Mouse (Mus musculus) forebrain, embryonic 13.5 days (tissue): ENCODE data around the gene Vstm4. TPM values are rescaled to one million over a fixed set of nuclear protein-coding genes. Genes with fewer than 3 reads are reported as not detected.
A peak's percentile ranks its signal among the peaks of the same experiment; 100 is the strongest.

Source experiments
- ATAC-seq: fragments of 200-750 bp; cut with Nextera tagmentation; 2 replicates; pipeline ENCODE4 v1.8.0; 2017
- H3K27ac ChIP-seq: fragments of 300-500 bp; sonication (generic); 2 replicates; pipeline ENCODE4 v1.5.1; 2015; ENCODE audit warnings: inconsistent platforms, mild to moderate bottlenecking, moderate library complexity
- H3K27me3 ChIP-seq: fragments of 300-500 bp; sonication (generic); 2 replicates; pipeline ENCODE4 v1.6.1; 2015; ENCODE audit warnings: mild to moderate bottlenecking, inconsistent platforms
- H3K36me3 ChIP-seq: fragments of 300-500 bp; sonication (generic); 2 replicates; pipeline ENCODE4 v1.6.1; 2015; ENCODE audit warnings: mild to moderate bottlenecking, inconsistent platforms; ENCODE audit not compliant: poor library complexity, severe bottlenecking
- H3K4me1 ChIP-seq: fragments of 300-500 bp; sonication (generic); 2 replicates; pipeline ENCODE4 v1.6.1; 2015; ENCODE audit warnings: inconsistent platforms
- H3K4me2 ChIP-seq: fragments of 300-500 bp; sonication (generic); 2 replicates; pipeline ENCODE4 v1.6.1; 2015; ENCODE audit warnings: inconsistent platforms, mild to moderate bottlenecking, moderate library complexity
- H3K4me3 ChIP-seq: fragments of 300-500 bp; sonication (generic); 2 replicates; pipeline ENCODE4 v1.5.1; 2015; ENCODE audit warnings: mild to moderate bottlenecking, inconsistent platforms
- H3K9ac ChIP-seq: fragments of 300-500 bp; sonication (generic); 2 replicates; pipeline ENCODE4 v1.6.1; 2015; ENCODE audit warnings: mild to moderate bottlenecking, inconsistent platforms
- H3K9me3 ChIP-seq: fragments of 300-500 bp; sonication (generic); replicated peaks from 2 replicates; pipeline ENCODE4 v1.6.1; 2016; ENCODE audit warnings: inconsistent platforms
- WGBS: fragments of 180-500 bp; shearing (Covaris S2); methylation state at CpG from one replicate; pipeline ENCODE4 v1.1.7; 2015; 5-methylcytosine and 5-hydroxymethylcytosine counted together
- polyA plus RNA-seq: library from polyadenylated mRNA; unstranded; fragments of >200 nt; fragmentation: Nextera tagmentation; extraction: Ambion mirVana; gene quantifications from 2 replicates; pipeline ENCODE4 v1.2.1, GENCODE M21; 2015

The Vstm4 gene
- polyA plus RNA-seq, 1 experiment from 2014 or later: 3.7 TPM

- Histone ChIP-seq H3K9me3 (no peaks in the 10 kb centered on the region), H3K27ac (no peak overlapping the region), H3K27me3 (0 out of 2 replicates have a peak, but pooled peaks cover 3% of the 10 kb centered on the region), H3K4me3 (no peak overlapping the region), H3K4me2 (no peak overlapping the region), H3K36me3 (no peaks in the 10 kb centered on the region), H3K4me1 (peaks cover 12% of the 10 kb centered on the region; the same call in 1 of the 2 replicates), H3K9ac (no peak overlapping the region)
- ATAC-seq: no peak
- WGBS: 85% methylated on average over 6 of the region's 6 CpGs
These were observed 52.6 kb downstream of the Vstm4 start for GRCm38 (mm10) chr14:32909112-32909511.

GRCm38 (mm10) chr14:32911187-32911586 is 54.6 kb downstream of the Vstm4 start:
- H3K27me3 ChIP-seq: 0 out of 2 replicates have a peak, but pooled peaks cover 3% of the 10 kb centered on the region
- no peaks in the 10 kb centered on the region for H3K9me3 ChIP-seq
- ATAC-seq: no peak
- H3K36me3 ChIP-seq: no peaks in the 10 kb centered on the region
- H3K4me2 ChIP-seq: no peak overlapping the region
- no peak overlapping the region for H3K27ac ChIP-seq
- no peak overlapping the region for H3K4me3 ChIP-seq
- 87% methylated on average over 4 of the region's 4 CpGs for WGBS
- H3K9ac ChIP-seq: no peak overlapping the region
- peaks cover 12% of the 10 kb centered on the region; the same call in 1 of the 2 replicates for H3K4me1 ChIP-seq

- Histone ChIP-seq H3K27me3 (0 out of 2 replicates have a peak, but pooled peaks cover 3% of the 10 kb centered on the region), H3K9me3 (no peaks in the 10 kb centered on the region), H3K4me3 (no peak overlapping the region), H3K36me3 (no peaks in the 10 kb centered on the region), H3K9ac (no peak overlapping the region), H3K4me1 (no peaks in the 10 kb centered on the region), H3K4me2 (no peak overlapping the region), H3K27ac (no peak overlapping the region)
- ATAC-seq: no peak
- WGBS: 41% methylated on average over 2 of the region's 2 CpGs
These were observed 58.8 kb downstream of the Vstm4 start for GRCm38 (mm10) chr14:32915360-32915759.

- no peak for ATAC-seq
- H3K9ac ChIP-seq: no peak overlapping the region
- H3K9me3 ChIP-seq: no peaks in the 10 kb centered on the region
- no peaks in the 10 kb centered on the region for H3K4me1 ChIP-seq
- no peak overlapping the region for H3K4me2 ChIP-seq
- H3K27me3 ChIP-seq: no peaks in the 10 kb centered on the region
- no peak overlapping the region for H3K4me3 ChIP-seq
- H3K36me3 ChIP-seq: no peaks in the 10 kb centered on the region
- H3K27ac ChIP-seq: no peak overlapping the region
- WGBS: 98% methylated on average over 1 of the region's 1 CpGs
These were observed 61.4 kb downstream of the Vstm4 start for GRCm38 (mm10) chr14:32917919-32918318.

GRCm38 (mm10) chr14:32923871-32924270 is 67.3 kb downstream of the Vstm4 start:
- Histone ChIP-seq H3K9me3 (no peaks in the 10 kb centered on the region), H3K9ac (no peak overlapping the region), H3K4me1 (no peaks in the 10 kb centered on the region), H3K36me3 (no peaks in the 10 kb centered on the region), H3K4me2 (no peak overlapping the region), H3K4me3 (no peak overlapping the region), H3K27me3 (no peaks in the 10 kb centered on the region), H3K27ac (no peak overlapping the region)
- 93% methylated on average over 9 of the region's 9 CpGs for WGBS
- ATAC-seq: no peak

GRCm38 (mm10) chr14:32931709-32932108 is 75.2 kb downstream of the Vstm4 start:
- Histone ChIP-seq H3K36me3 (no peaks in the 10 kb centered on the region), H3K27me3 (no peaks in the 10 kb centered on the region), H3K9me3 (no peaks in the 10 kb centered on the region), H3K4me2 (no peak overlapping the region), H3K9ac (no peak overlapping the region), H3K27ac (no peak overlapping the region), H3K4me3 (no peak overlapping the region), H3K4me1 (no peaks in the 10 kb centered on the region)
- no peak for ATAC-seq
- WGBS: 91% methylated on average over 10 of the region's 10 CpGs

GRCm38 (mm10) chr14:32932220-32932619 is 75.7 kb downstream of the Vstm4 start:
- Histone ChIP-seq H3K36me3 (no peaks in the 10 kb centered on the region), H3K27ac (no peak overlapping the region), H3K4me3 (no peak overlapping the region), H3K9me3 (no peaks in the 10 kb centered on the region), H3K27me3 (no peaks in the 10 kb centered on the region), H3K4me1 (no peaks in the 10 kb centered on the region), H3K9ac (no peak overlapping the region), H3K4me2 (no peak overlapping the region)
- WGBS: 94% methylated on average over 8 of the region's 8 CpGs
- ATAC-seq: no peak

GRCm38 (mm10) chr14:32934064-32934463 is 77.5 kb downstream of the Vstm4 start:
- Histone ChIP-seq H3K27me3 (no peaks in the 10 kb centered on the region), H3K4me2 (no peak overlapping the region), H3K9ac (no peak overlapping the region), H3K36me3 (no peaks in the 10 kb centered on the region), H3K9me3 (no peaks in the 10 kb centered on the region), H3K4me3 (no peak overlapping the region), H3K27ac (no peak overlapping the region), H3K4me1 (no peaks in the 10 kb centered on the region)
- WGBS: 63% methylated on average over 6 of the region's 6 CpGs
- peak; percentile 53; the same call in 1 of the 2 replicates for ATAC-seq

GRCm38 (mm10) chr14:32939217-32939616 is 82.7 kb downstream of the Vstm4 start:
- H3K36me3 ChIP-seq: no peaks in the 10 kb centered on the region

GRCm38 (mm10) chr14:32947512-32947911 is 91.0 kb downstream of the Vstm4 start:
- peaks cover 17% of the 10 kb centered on the region for H3K4me1 ChIP-seq
- H3K27me3 ChIP-seq: no peaks in the 10 kb centered on the region
- 98% methylated on average over 2 of the region's 2 CpGs for WGBS
- no peaks in the 10 kb centered on the region for H3K36me3 ChIP-seq
- no peak for ATAC-seq
- no peak overlapping the region for H3K9ac ChIP-seq
- H3K27ac ChIP-seq: no peak overlapping the region
- H3K4me2 ChIP-seq: no peak overlapping the region
- H3K9me3 ChIP-seq: no peaks in the 10 kb centered on the region
- no peak overlapping the region for H3K4me3 ChIP-seq

More at GRCm38 (mm10) chr14:32939217-32939616, 82.7 kb downstream of the Vstm4 start:
- H3K27me3 ChIP-seq: no peaks in the 10 kb centered on the region
- H3K4me2 ChIP-seq: no peak overlapping the region
- 71% methylated on average over 5 of the region's 5 CpGs for WGBS
- H3K4me3 ChIP-seq: no peak overlapping the region
- no peaks in the 10 kb centered on the region for H3K9me3 ChIP-seq
- ATAC-seq: no peak
- H3K27ac ChIP-seq: no peak overlapping the region
- H3K9ac ChIP-seq: no peak overlapping the region
- no peaks in the 10 kb centered on the region for H3K4me1 ChIP-seq

- H3K27ac ChIP-seq: peak overlapping the region; percentile 54
These were observed 94.1 kb downstream of the Vstm4 start for GRCm38 (mm10) chr14:32950312-32951301.

GRCm38 (mm10) chr14:32956486-32956885 is 99.9 kb downstream of the Vstm4 start:
- H3K4me2 ChIP-seq: no peak overlapping the region
- H3K4me3 ChIP-seq: no peak overlapping the region
- no peak for ATAC-seq
- no peaks in the 10 kb centered on the region for H3K9me3 ChIP-seq
- 67% methylated on average over 8 of the region's 8 CpGs for WGBS
- H3K27ac ChIP-seq: no peak overlapping the region
- H3K27me3 ChIP-seq: no peaks in the 10 kb centered on the region
- H3K9ac ChIP-seq: no peak overlapping the region
- peaks cover 11% of the 10 kb centered on the region for H3K4me1 ChIP-seq
- H3K36me3 ChIP-seq: no peaks in the 10 kb centered on the region

More at GRCm38 (mm10) chr14:32950312-32951301, 94.1 kb downstream of the Vstm4 start:
- Histone ChIP-seq H3K9me3 (no peaks in the 10 kb centered on the region), H3K4me1 (peaks cover 23% of the 10 kb centered on the region), H3K4me3 (no peak overlapping the region), H3K9ac (no peak overlapping the region), H3K36me3 (no peaks in the 10 kb centered on the region), H3K4me2 (0 out of 2 replicates have a peak overlapping the region, but pooled peaks have one; percentile 30), H3K27me3 (no peaks in the 10 kb centered on the region)
- ATAC-seq: peak; percentile 84
- 47% methylated on average over 20 of the region's 20 CpGs for WGBS
